Mouse (Mus musculus) gastrocnemius, postnatal 25 days (tissue): ENCODE results near the gene Tec. TPM values are rescaled to one million over a fixed set of nuclear protein-coding genes. Genes with fewer than 3 reads are reported as not detected.

Experiments used
- DNase-seq: peaks from one replicate; pipeline ENCODE4 v3.0.0; 2022
- total RNA-seq, 2 experiments: library from RNA; stranded (reverse); gene quantifications; 1 replicate in 1 of 2; 2 replicates in 1 of 2; pipeline ENCODE4 v1.2.3; 2021

Tec gene
- total RNA-seq, 2 experiments from 2014 or later, result 1.8 to 1.9 TPM

GRCm38 (mm10) chr5:72854141-72854990, 13.9 kb downstream of the Tec start:
- DNase-seq, result no peak

GRCm38 (mm10) chr5:72853365-72853764, 14.9 kb downstream of the Tec start:
- DNase-seq, result no peak

GRCm38 (mm10) chr5:72852301-72852995, 15.8 kb downstream of the Tec start:
- DNase-seq, result no peak

GRCm38 (mm10) chr5:72851674-72852098, 16.6 kb downstream of the Tec start:
- DNase-seq, result no peak

- DNase-seq, result no peak
Measured at GRCm38 (mm10) chr5:72850926-72851673, 17.2 kb downstream of the Tec start.

- no peak for DNase-seq
Measured at GRCm38 (mm10) chr5:72848889-72849435, 19.3 kb downstream of the Tec start.

- DNase-seq, result no peak
Measured at GRCm38 (mm10) chr5:72846712-72847111, 21.6 kb downstream of the Tec start.

- DNase-seq, result no peak
Measured at GRCm38 (mm10) chr5:72845928-72846630, 22.2 kb downstream of the Tec start.

GRCm38 (mm10) chr5:72844776-72845495, 23.3 kb downstream of the Tec start:
- DNase-seq, result no peak

GRCm38 (mm10) chr5:72844294-72844693, 24.0 kb downstream of the Tec start:
- no peak for DNase-seq

GRCm38 (mm10) chr5:72839655-72840054, 28.6 kb downstream of the Tec start:
- DNase-seq, result no peak

GRCm38 (mm10) chr5:72838976-72839375, 29.3 kb downstream of the Tec start:
- no peak for DNase-seq

- DNase-seq, result no peak
Measured at GRCm38 (mm10) chr5:72835656-72836055, 32.6 kb downstream of the Tec start.

- DNase-seq, result no peak
Measured at GRCm38 (mm10) chr5:72832904-72833765, 35.1 kb downstream of the Tec start.

- no peak for DNase-seq
Measured at GRCm38 (mm10) chr5:72832191-72832590, 36.1 kb downstream of the Tec start.

GRCm38 (mm10) chr5:72830988-72831610, 37.2 kb downstream of the Tec start:
- DNase-seq, result no peak

- no peak for DNase-seq
Measured at GRCm38 (mm10) chr5:72829506-72830067, 38.7 kb downstream of the Tec start.

GRCm38 (mm10) chr5:72828401-72828800, 39.9 kb downstream of the Tec start:
- no peak for DNase-seq

- no peak for DNase-seq
Measured at GRCm38 (mm10) chr5:72827435-72827834, 40.8 kb downstream of the Tec start.
